Mouse (Mus musculus) kidney, embryonic 16.5 days (tissue): ENCODE measurements around the gene Cdkn2a. TPM values are rescaled to one million over a fixed set of nuclear protein-coding genes. Genes with fewer than 3 reads are reported as not detected.
A peak's percentile ranks its signal among the peaks of the same experiment; 100 is the strongest.

Experiments used
- ATAC-seq: fragments of 200-750 bp; cut with Nextera tagmentation; 2 replicates; pipeline ENCODE4 v1.8.0; 2017; ENCODE audit warnings: moderate TSS enrichment; ENCODE audit not compliant: low FRiP score, low TSS enrichment
- H3K27ac ChIP-seq: fragments of 300-500 bp; sonication (generic); 2 replicates; pipeline ENCODE4 v1.5.1; 2014; ENCODE audit warnings: low read length
- H3K27me3 ChIP-seq: fragments of 300-500 bp; sonication (generic); 2 replicates; pipeline ENCODE4 v1.6.1; 2014; ENCODE audit warnings: low read length, control low read depth, mixed read lengths; ENCODE audit not compliant: insufficient read depth
- H3K36me3 ChIP-seq: fragments of 300-500 bp; sonication (generic); 2 replicates; pipeline ENCODE4 v1.6.1; 2014; ENCODE audit warnings: low read length, control low read depth, mixed read lengths; ENCODE audit not compliant: insufficient read depth
- H3K4me1 ChIP-seq: fragments of 300-500 bp; sonication (generic); 2 replicates; pipeline ENCODE4 v1.6.1; 2014; ENCODE audit warnings: low read length, control low read depth, mixed read lengths; ENCODE audit not compliant: insufficient read depth
- H3K4me2 ChIP-seq: fragments of 300-500 bp; sonication (generic); replicated peaks from 2 replicates; pipeline ENCODE4 v1.6.1; 2014; ENCODE audit warnings: low read depth, low read length
- H3K4me3 ChIP-seq: fragments of 300-500 bp; sonication (generic); 2 replicates; pipeline ENCODE4 v1.5.1; 2014; ENCODE audit warnings: mild to moderate bottlenecking, low read length
- H3K9ac ChIP-seq: fragments of 300-500 bp; sonication (generic); replicated peaks from 2 replicates; pipeline ENCODE4 v1.6.1; 2014; ENCODE audit warnings: low read length
- H3K9me3 ChIP-seq: fragments of 300-500 bp; sonication (generic); 2 replicates; pipeline ENCODE4 v1.6.1; 2016; ENCODE audit warnings: low read length, control low read depth
- WGBS: fragments of 180-500 bp; shearing (Covaris S2); extraction: QIAGEN DNeasy Blood & Tissue Kit; methylation state at CpG from one replicate; pipeline ENCODE4 v1.1.7; 2014; 5-methylcytosine and 5-hydroxymethylcytosine counted together
- polyA plus RNA-seq: library from polyadenylated mRNA; unstranded; fragments of >200 nt; fragmentation: Nextera tagmentation; extraction: Ambion mirVana; gene quantifications from 2 replicates; pipeline ENCODE4 v1.2.1, GENCODE M21; 2015

The Cdkn2a gene
- polyA plus RNA-seq, 1 experiment from 2014 or later, result not detected

GRCm38 (mm10) chr4:89299721-89300120, 5.3 kb upstream of the Cdkn2a start:
- peaks cover 88% of the 10 kb centered on the region for H3K27me3 ChIP-seq
- no peak overlapping the region for H3K27ac ChIP-seq
- H3K4me2 ChIP-seq, result no peak overlapping the region
- no peaks in the 10 kb centered on the region for H3K9me3 ChIP-seq
- 3% methylated on average over 2 of the region's 2 CpGs for WGBS
- H3K4me1 ChIP-seq, result peaks cover 9% of the 10 kb centered on the region; the same call in 1 of the 2 replicates
- no peaks in the 10 kb centered on the region for H3K36me3 ChIP-seq
- no peak overlapping the region for H3K9ac ChIP-seq
- no peak overlapping the region for H3K4me3 ChIP-seq
- no peak for ATAC-seq

GRCm38 (mm10) chr4:89295441-89296220, 1.2 kb upstream of the Cdkn2a start:
- peak overlapping the region; percentile 73 for H3K4me3 ChIP-seq
- peaks cover 11% of the 10 kb centered on the region for H3K4me1 ChIP-seq
- peak overlapping the region; percentile 97 for H3K4me2 ChIP-seq
- 2% methylated on average over 31 of the region's 31 CpGs for WGBS
- peaks cover 88% of the 10 kb centered on the region for H3K27me3 ChIP-seq
- H3K9ac ChIP-seq, result peak overlapping the region; percentile 58
- H3K36me3 ChIP-seq, result no peaks in the 10 kb centered on the region
- peak; percentile 55; the same call in 1 of the 2 replicates for ATAC-seq
- no peaks in the 10 kb centered on the region for H3K9me3 ChIP-seq
- H3K27ac ChIP-seq, result no peak overlapping the region

- no peak; the same call in 1 of the 2 replicates for ATAC-seq
- WGBS, result 1% methylated on average over 26 of the region's 26 CpGs
- Histone ChIP-seq H3K27ac (no peak overlapping the region), H3K9me3 (no peaks in the 10 kb centered on the region), H3K36me3 (no peaks in the 10 kb centered on the region), H3K9ac (no peak overlapping the region; the same call in 1 of the 2 replicates), H3K27me3 (peaks cover 88% of the 10 kb centered on the region), H3K4me2 (peak overlapping the region; percentile 97), H3K4me1 (peaks cover 11% of the 10 kb centered on the region), H3K4me3 (peak overlapping the region; percentile 73)
Observed at GRCm38 (mm10) chr4:89294091-89294485, 365 bp downstream of the Cdkn2a start.

GRCm38 (mm10) chr4:89293516-89293915, 937 bp downstream of the Cdkn2a start:
- WGBS, result 8% methylated on average over 7 of the region's 7 CpGs
- H3K27ac ChIP-seq, result no peak overlapping the region
- no peaks in the 10 kb centered on the region for H3K9me3 ChIP-seq
- H3K4me2 ChIP-seq, result no peak overlapping the region
- H3K27me3 ChIP-seq, result peaks cover 91% of the 10 kb centered on the region
- H3K4me1 ChIP-seq, result peaks cover 11% of the 10 kb centered on the region
- H3K4me3 ChIP-seq, result no peak overlapping the region
- H3K9ac ChIP-seq, result no peak overlapping the region
- ATAC-seq, result no peak
- H3K36me3 ChIP-seq, result no peaks in the 10 kb centered on the region

GRCm38 (mm10) chr4:89289028-89289427, 5.4 kb downstream of the Cdkn2a start:
- peaks cover under 1% of the 10 kb centered on the region for H3K4me1 ChIP-seq
- no peak for ATAC-seq

GRCm38 (mm10) chr4:89286566-89286965, 7.9 kb downstream of the Cdkn2a start:
- no peak overlapping the region for H3K27ac ChIP-seq
- H3K4me1 ChIP-seq, result 0 out of 2 replicates have a peak, but pooled peaks cover 4% of the 10 kb centered on the region
- 0 out of 2 replicates have a peak, but pooled peaks cover 2% of the 10 kb centered on the region for H3K9me3 ChIP-seq
- no peak overlapping the region for H3K4me2 ChIP-seq
- H3K36me3 ChIP-seq, result no peaks in the 10 kb centered on the region
- peaks cover 85% of the 10 kb centered on the region for H3K27me3 ChIP-seq
- no peak overlapping the region for H3K4me3 ChIP-seq
- ATAC-seq, result no peak
- WGBS, result 0% methylated on average over 1 of the region's 1 CpGs
- no peak overlapping the region for H3K9ac ChIP-seq

More at GRCm38 (mm10) chr4:89289028-89289427, 5.4 kb downstream of the Cdkn2a start:
- Histone ChIP-seq H3K4me3 (no peak overlapping the region), H3K36me3 (no peaks in the 10 kb centered on the region), H3K9ac (no peak overlapping the region), H3K27me3 (peaks cover 83% of the 10 kb centered on the region), H3K9me3 (0 out of 2 replicates have a peak, but pooled peaks cover 2% of the 10 kb centered on the region), H3K4me2 (no peak overlapping the region), H3K27ac (no peak overlapping the region)
- under 1% methylated on average over 4 of the region's 4 CpGs for WGBS

GRCm38 (mm10) chr4:89285688-89286087, 8.8 kb downstream of the Cdkn2a start:
- Histone ChIP-seq H3K4me2 (no peak overlapping the region), H3K27me3 (peaks cover 86% of the 10 kb centered on the region), H3K9me3 (0 out of 2 replicates have a peak, but pooled peaks cover 2% of the 10 kb centered on the region), H3K4me3 (no peak overlapping the region), H3K27ac (no peak overlapping the region), H3K9ac (no peak overlapping the region), H3K36me3 (no peaks in the 10 kb centered on the region), H3K4me1 (0 out of 2 replicates have a peak, but pooled peaks cover 4% of the 10 kb centered on the region)
- WGBS, result 31% methylated on average over 7 of the region's 7 CpGs
- ATAC-seq, result no peak

GRCm38 (mm10) chr4:89282661-89283060, 11.8 kb downstream of the Cdkn2a start:
- no peaks in the 10 kb centered on the region for H3K36me3 ChIP-seq
- peaks cover 82% of the 10 kb centered on the region for H3K27me3 ChIP-seq
- no peak overlapping the region for H3K4me3 ChIP-seq
- H3K27ac ChIP-seq, result no peak overlapping the region
- no peak for ATAC-seq
- 0 out of 2 replicates have a peak, but pooled peaks cover 2% of the 10 kb centered on the region for H3K9me3 ChIP-seq
- 1% methylated on average over 12 of the region's 12 CpGs for WGBS
- H3K4me2 ChIP-seq, result no peak overlapping the region
- H3K9ac ChIP-seq, result no peak overlapping the region
- 0 out of 2 replicates have a peak, but pooled peaks cover 4% of the 10 kb centered on the region for H3K4me1 ChIP-seq

GRCm38 (mm10) chr4:89282036-89282566, 12.4 kb downstream of the Cdkn2a start:
- Histone ChIP-seq H3K27ac (no peak overlapping the region), H3K36me3 (no peaks in the 10 kb centered on the region), H3K9ac (no peak overlapping the region), H3K4me3 (no peak overlapping the region), H3K4me1 (0 out of 2 replicates have a peak, but pooled peaks cover 4% of the 10 kb centered on the region), H3K27me3 (peaks cover 84% of the 10 kb centered on the region), H3K9me3 (0 out of 2 replicates have a peak, but pooled peaks cover 2% of the 10 kb centered on the region), H3K4me2 (no peak overlapping the region)
- under 1% methylated on average over 25 of the region's 25 CpGs for WGBS
- peak; percentile 74 for ATAC-seq
